ENCODE assay signal across 13 mouse cellular contexts in the genomic region with DNA sequence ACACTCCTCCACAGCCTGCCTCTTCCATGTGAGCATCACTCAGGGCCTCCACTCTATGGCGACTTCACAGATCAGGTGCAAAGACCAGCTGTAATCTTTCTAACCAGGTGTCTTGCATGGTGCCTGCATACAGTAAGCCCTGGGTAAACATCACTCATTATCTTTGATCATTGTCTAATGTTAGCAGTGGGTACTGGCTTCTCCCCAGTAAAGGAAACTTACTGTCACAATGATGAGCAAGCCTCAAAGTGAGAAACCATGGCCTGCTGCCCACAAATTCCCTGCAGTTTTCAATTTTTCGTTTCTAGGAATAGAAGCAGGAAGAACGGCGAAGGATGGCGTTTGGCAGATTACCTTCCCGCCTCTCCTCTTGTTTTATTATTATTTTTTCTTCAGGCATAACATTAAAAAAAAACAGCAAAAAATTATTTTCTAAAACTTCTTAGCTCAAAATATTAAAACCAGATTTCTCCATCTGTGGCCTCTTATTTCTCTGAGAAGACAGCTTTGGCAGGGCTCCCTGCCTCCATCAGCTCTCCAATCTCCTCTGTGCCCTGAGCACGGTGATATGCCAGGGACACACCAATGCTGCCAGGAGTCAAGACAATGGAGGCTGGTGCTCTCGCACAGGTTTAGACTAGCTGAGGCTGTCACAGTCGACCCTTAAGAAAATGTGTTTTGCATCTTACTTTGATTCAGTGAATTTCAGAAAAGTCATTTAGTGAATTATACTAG.
DNase-seq lines count a peak whose midpoint lies in the region; ATAC-seq and TF ChIP-seq lines count a peak whose summit lies in the region.
"Had no signal": no experiment of that assay in that cellular context is flagged by ENCODE, and none has a peak within 500 bp of the region (broad histone marks: within the 10 kb centered on the region; RNA-seq: fewer than 3 reads in every experiment).

No protein-coding gene starts in this region.

- no peak for TF ChIP-seq CTCF in left cerebral cortex, adult 2 months (IDR thresholded peaks at IDR 0.05)

- no peak for DNase-seq in frontal cortex, postnatal 10 days (ENCODE audit: low spot score in 2 of 2)
- peak; percentile 38 for DNase-seq in 3T3-L1 (ENCODE audit: low read depth, low spot score)
- peak; percentile 77 for DNase-seq in cerebellum, adult 11-12 months
- peak; percentile 28 to 34 for DNase-seq in left cerebral cortex, adult 2 months (ENCODE audit: extremely low spot score in 1 of 2, low spot score in 2 of 2)
- DNase-seq in neural tube, embryonic 10.5 days (ENCODE audit: extremely low spot score, low spot score) = no peak
- DNase-seq: heart, postnatal 4 days; kidney, adult 9 months; liver, postnatal 0 days had no signal

- ATAC-seq in frontal cortex, adult (ENCODE audit: low TSS enrichment) = peak; percentile 27; the same call in 1 of the 2 replicates
- no peak for ATAC-seq in CD4-positive, CD25-positive, alpha-beta regulatory T cell, adult 4 months
- no peak for ATAC-seq in megakaryocyte progenitor cell, adult 5-6 weeks (replicated peaks; ENCODE audit: poor library complexity)
- ATAC-seq: liver, postnatal 0 days; Patski had no signal

- H3K4me3 ChIP-seq in left cerebral cortex, adult 2 months = no peak overlapping the region
- H3K4me3 ChIP-seq: neural tube, embryonic 12.5 days had no signal

- no peak overlapping the region for H3K27ac ChIP-seq in left cerebral cortex, adult 2 months
- H3K27ac ChIP-seq: neural tube, embryonic 12.5 days had no signal

- intact Hi-C loops in left cerebral cortex, adult 2 months (cut with DNase I) = no loop called here

Comparison
In these comparisons a context has a peak if more than half of its experiments do, and no peak if none do; other contexts are left out.
1. DNase-seq: peak in 3T3-L1 (single experiment), cerebellum, adult 11-12 months (single experiment) and left cerebral cortex, adult 2 months (2 of 2); none in frontal cortex, postnatal 10 days (0 of 2) and neural tube, embryonic 10.5 days (single experiment).